Mouse (Mus musculus): ENCODE measurements around the gene Vmn1r184.
"Not testable (repeated sequence)": the region's sequence is repeated elsewhere in the genome, so short reads cannot be mapped to it uniquely, and the experiment has no call there.

- not testable (repeated sequence) for TF ChIP-seq CTCF (IDR thresholded peaks at IDR 0.05; ENCODE audit: control insufficient read depth, insufficient read depth, insufficient replicate concordance, low read depth, low read length); POLR2A (IDR thresholded peaks at IDR 0.05; ENCODE audit: control insufficient read depth, low read depth, low read length)
Observed at GRCm38 (mm10) chr7:26303429-26304166, 43.5 kb downstream of the Vmn1r184 start.
